Mouse (Mus musculus) stomach, embryonic 15.5 days (tissue): ENCODE data around the gene Sec61a1. TPM values are rescaled to one million over a fixed set of nuclear protein-coding genes. Genes with fewer than 3 reads are reported as not detected.

Experiments used
- ATAC-seq: fragments of 200-750 bp; cut with Nextera tagmentation; 2 replicates; pipeline ENCODE4 v1.8.0; 2017; ENCODE audit warnings: low read depth, moderate number of reproducible peaks, moderate TSS enrichment; ENCODE audit not compliant: insufficient read depth, low FRiP score
- H3K27ac ChIP-seq: fragments of 300-500 bp; sonication (generic); 2 replicates; pipeline ENCODE4 v1.5.1; 2015; ENCODE audit warnings: mild to moderate bottlenecking, inconsistent platforms
- H3K27me3 ChIP-seq: fragments of 300-500 bp; sonication (generic); replicated peaks from 2 replicates; pipeline ENCODE4 v1.6.1; 2015; ENCODE audit warnings: inconsistent platforms
- H3K36me3 ChIP-seq: fragments of 300-500 bp; sonication (generic); 2 replicates; pipeline ENCODE4 v1.6.1; 2015; ENCODE audit warnings: inconsistent platforms
- H3K4me1 ChIP-seq: fragments of 300-500 bp; sonication (generic); 2 replicates; pipeline ENCODE4 v1.6.1; 2015; ENCODE audit warnings: inconsistent platforms
- H3K4me2 ChIP-seq: fragments of 300-500 bp; sonication (generic); 2 replicates; pipeline ENCODE4 v1.6.1; 2015; ENCODE audit warnings: mild to moderate bottlenecking, inconsistent platforms
- H3K4me3 ChIP-seq: fragments of 300-500 bp; sonication (generic); replicated peaks from 2 replicates; pipeline ENCODE4 v1.5.1; 2015; ENCODE audit warnings: inconsistent platforms
- H3K9ac ChIP-seq: fragments of 300-500 bp; sonication (generic); 2 replicates; pipeline ENCODE4 v1.6.1; 2015; ENCODE audit warnings: inconsistent platforms
- H3K9me3 ChIP-seq: fragments of 300-500 bp; sonication (generic); 2 replicates; pipeline ENCODE4 v1.6.1; 2016; ENCODE audit warnings: inconsistent platforms
- WGBS: fragments of 180-500 bp; shearing (Covaris S2); methylation state at CpG from one replicate; pipeline ENCODE4 v1.1.7; 2015; 5-methylcytosine and 5-hydroxymethylcytosine counted together
- polyA plus RNA-seq: library from polyadenylated mRNA; unstranded; fragments of >200 nt; fragmentation: Nextera tagmentation; extraction: Ambion mirVana; gene quantifications from 2 replicates; pipeline ENCODE4 v1.2.1, GENCODE M21; 2015

Sec61a1 gene
- polyA plus RNA-seq, 1 experiment from 2014 or later = 260 TPM

GRCm38 (mm10) chr6:88514546-88514945 lies 4.2 kb downstream of the Sec61a1 start:
- peaks cover 47% of the 10 kb centered on the region for H3K36me3 ChIP-seq
- H3K27me3 ChIP-seq = no peaks in the 10 kb centered on the region
- no peak overlapping the region for H3K27ac ChIP-seq
- WGBS = 73% methylated on average over 4 of the region's 4 CpGs
- no peak overlapping the region for H3K4me2 ChIP-seq
- peaks cover 9% of the 10 kb centered on the region; the same call in 1 of the 2 replicates for H3K4me1 ChIP-seq
- ATAC-seq = no peak
- no peak overlapping the region for H3K4me3 ChIP-seq
- no peak overlapping the region for H3K9ac ChIP-seq
- no peaks in the 10 kb centered on the region for H3K9me3 ChIP-seq

- Histone ChIP-seq H3K27me3 (no peaks in the 10 kb centered on the region), H3K4me2 (no peak overlapping the region), H3K36me3 (peaks cover 49% of the 10 kb centered on the region), H3K9ac (no peak overlapping the region), H3K9me3 (no peaks in the 10 kb centered on the region), H3K4me1 (peaks cover 9% of the 10 kb centered on the region; the same call in 1 of the 2 replicates), H3K4me3 (no peak overlapping the region), H3K27ac (no peak overlapping the region)
- 91% methylated on average over 8 of the region's 8 CpGs for WGBS
- ATAC-seq = no peak
These were observed 4.7 kb downstream of the Sec61a1 start for GRCm38 (mm10) chr6:88513984-88514383.

- H3K9me3 ChIP-seq = no peaks in the 10 kb centered on the region
- WGBS = 82% methylated on average over 4 of the region's 4 CpGs
These were observed 15.7 kb downstream of the Sec61a1 start for GRCm38 (mm10) chr6:88503044-88503443.

GRCm38 (mm10) chr6:88502030-88502970 lies 16.4 kb downstream of the Sec61a1 start:
- 0 out of 2 replicates have a peak, but pooled peaks have one; percentile 36 for ATAC-seq

More at GRCm38 (mm10) chr6:88503044-88503443, 15.7 kb downstream of the Sec61a1 start:
- Histone ChIP-seq H3K27me3 (no peaks in the 10 kb centered on the region), H3K9ac (no peak overlapping the region), H3K27ac (no peak overlapping the region), H3K4me3 (no peak overlapping the region), H3K4me2 (no peak overlapping the region), H3K36me3 (peaks cover 48% of the 10 kb centered on the region), H3K4me1 (no peaks in the 10 kb centered on the region)
- ATAC-seq = no peak

GRCm38 (mm10) chr6:88500405-88500767 lies 18.3 kb downstream of the Sec61a1 start:
- peaks cover 29% of the 10 kb centered on the region for H3K36me3 ChIP-seq
- no peak for ATAC-seq

More at GRCm38 (mm10) chr6:88502030-88502970, 16.4 kb downstream of the Sec61a1 start:
- 68% methylated on average over 13 of the region's 13 CpGs for WGBS
- Histone ChIP-seq H3K4me3 (no peak overlapping the region), H3K9ac (no peak overlapping the region), H3K9me3 (no peaks in the 10 kb centered on the region), H3K27ac (0 out of 2 replicates have a peak overlapping the region, but pooled peaks have one; percentile 13), H3K4me2 (no peak overlapping the region), H3K27me3 (no peaks in the 10 kb centered on the region), H3K4me1 (no peaks in the 10 kb centered on the region), H3K36me3 (peaks cover 45% of the 10 kb centered on the region)

GRCm38 (mm10) chr6:88499481-88500404 lies 19.0 kb downstream of the Sec61a1 start:
- 3% methylated on average over 76 of the region's 76 CpGs for WGBS
- peak; percentile 45 for ATAC-seq

More at GRCm38 (mm10) chr6:88500405-88500767, 18.3 kb downstream of the Sec61a1 start:
- H3K9ac ChIP-seq = 0 out of 2 replicates have a peak overlapping the region, but pooled peaks have one; percentile 29
- H3K27ac ChIP-seq = no peak overlapping the region
- no peaks in the 10 kb centered on the region for H3K9me3 ChIP-seq
- H3K4me3 ChIP-seq = peak overlapping the region; percentile 55
- H3K4me1 ChIP-seq = no peaks in the 10 kb centered on the region
- whole genome bisulfite sequencing = 10% methylated on average over 3 of the region's 3 CpGs
- H3K4me2 ChIP-seq = peak overlapping the region; percentile 95
- H3K27me3 ChIP-seq = no peaks in the 10 kb centered on the region

GRCm38 (mm10) chr6:88493712-88494111 lies 25.0 kb downstream of the Sec61a1 start:
- ATAC-seq = no peak
- H3K9ac ChIP-seq = no peak overlapping the region
- H3K4me1 ChIP-seq = no peaks in the 10 kb centered on the region
- no peaks in the 10 kb centered on the region for H3K27me3 ChIP-seq
- H3K36me3 ChIP-seq = peaks cover 22% of the 10 kb centered on the region
- 88% methylated on average over 6 of the region's 6 CpGs for WGBS
- no peak overlapping the region for H3K27ac ChIP-seq
- no peaks in the 10 kb centered on the region for H3K9me3 ChIP-seq
- no peak overlapping the region for H3K4me3 ChIP-seq
- no peak overlapping the region for H3K4me2 ChIP-seq

More at GRCm38 (mm10) chr6:88499481-88500404, 19.0 kb downstream of the Sec61a1 start:
- peak overlapping the region; percentile 55 for H3K4me3 ChIP-seq
- peak overlapping the region; percentile 29; the same call in 1 of the 2 replicates for H3K9ac ChIP-seq
- H3K4me1 ChIP-seq = no peaks in the 10 kb centered on the region
- H3K36me3 ChIP-seq = peaks cover 23% of the 10 kb centered on the region
- no peaks in the 10 kb centered on the region for H3K27me3 ChIP-seq
- H3K9me3 ChIP-seq = no peaks in the 10 kb centered on the region
- H3K27ac ChIP-seq = no peak overlapping the region
- H3K4me2 ChIP-seq = peak overlapping the region; percentile 95

- H3K4me3 ChIP-seq = no peak overlapping the region
- WGBS = 94% methylated on average over 12 of the region's 12 CpGs
- H3K27me3 ChIP-seq = no peaks in the 10 kb centered on the region
- H3K9ac ChIP-seq = no peak overlapping the region
- no peak overlapping the region for H3K4me2 ChIP-seq
- H3K4me1 ChIP-seq = no peaks in the 10 kb centered on the region
- H3K27ac ChIP-seq = no peak overlapping the region
- no peak for ATAC-seq
- no peaks in the 10 kb centered on the region for H3K9me3 ChIP-seq
- H3K36me3 ChIP-seq = peaks cover 27% of the 10 kb centered on the region
These were observed 27.9 kb downstream of the Sec61a1 start for GRCm38 (mm10) chr6:88490629-88491354.

- no peak overlapping the region for H3K9ac ChIP-seq
- WGBS = 86% methylated on average over 6 of the region's 6 CpGs
- no peaks in the 10 kb centered on the region for H3K9me3 ChIP-seq
- peaks cover 27% of the 10 kb centered on the region for H3K36me3 ChIP-seq
- no peak for ATAC-seq
- H3K4me1 ChIP-seq = no peaks in the 10 kb centered on the region
- no peak overlapping the region for H3K4me2 ChIP-seq
- no peaks in the 10 kb centered on the region for H3K27me3 ChIP-seq
- H3K4me3 ChIP-seq = no peak overlapping the region
- H3K27ac ChIP-seq = no peak overlapping the region
These were observed 28.9 kb downstream of the Sec61a1 start for GRCm38 (mm10) chr6:88489834-88490233.

GRCm38 (mm10) chr6:88489026-88489425 lies 29.7 kb downstream of the Sec61a1 start:
- WGBS = 88% methylated on average over 7 of the region's 7 CpGs
- H3K36me3 ChIP-seq = peaks cover 33% of the 10 kb centered on the region

GRCm38 (mm10) chr6:88486893-88487292 lies 31.8 kb downstream of the Sec61a1 start:
- H3K4me2 ChIP-seq = no peak overlapping the region
- no peak overlapping the region for H3K4me3 ChIP-seq
- H3K27ac ChIP-seq = no peak overlapping the region
- H3K36me3 ChIP-seq = peaks cover 36% of the 10 kb centered on the region
- no peaks in the 10 kb centered on the region for H3K4me1 ChIP-seq
- peak; percentile 53; the same call in 1 of the 2 replicates for ATAC-seq
- H3K27me3 ChIP-seq = no peaks in the 10 kb centered on the region
- H3K9me3 ChIP-seq = no peaks in the 10 kb centered on the region
- 80% methylated on average over 8 of the region's 8 CpGs for WGBS
- H3K9ac ChIP-seq = no peak overlapping the region

More at GRCm38 (mm10) chr6:88489026-88489425, 29.7 kb downstream of the Sec61a1 start:
- Histone ChIP-seq H3K4me1 (no peaks in the 10 kb centered on the region), H3K27me3 (no peaks in the 10 kb centered on the region), H3K27ac (no peak overlapping the region), H3K9me3 (no peaks in the 10 kb centered on the region), H3K4me2 (no peak overlapping the region), H3K4me3 (no peak overlapping the region), H3K9ac (no peak overlapping the region)
- ATAC-seq = no peak
